Mouse (Mus musculus) embryonic facial prominence, embryonic 12.5 days (tissue): ENCODE measurements at regions not wholly inside any gene's neighbourhood (a gene's known extent, or its start where the extent isn't known, plus 50 kb on each side); places are given as distances from the start of the nearest gene placed in this dataset.
A peak's percentile ranks its signal among the peaks of the same experiment; 100 is the strongest.

Source experiments
- ATAC-seq: fragments of 200-750 bp; cut with Nextera tagmentation; 2 replicates; pipeline ENCODE4 v1.8.0; 2017; ENCODE audit not compliant: insufficient number of reproducible peaks, insufficient read depth, low FRiP score, low TSS enrichment
- H3K27ac ChIP-seq: fragments of 300-500 bp; sonication (generic); 2 replicates; pipeline ENCODE4 v1.5.1; 2016; ENCODE audit warnings: mild to moderate bottlenecking
- H3K27me3 ChIP-seq: fragments of 300-500 bp; sonication (generic); 2 replicates; pipeline ENCODE4 v1.6.1; 2016; ENCODE audit warnings: mild to moderate bottlenecking, moderate library complexity
- H3K36me3 ChIP-seq: fragments of 300-500 bp; sonication (generic); 2 replicates; pipeline ENCODE4 v1.6.1; 2016; ENCODE audit warnings: mild to moderate bottlenecking
- H3K4me1 ChIP-seq: fragments of 300-500 bp; sonication (generic); 2 replicates; pipeline ENCODE4 v1.6.1; 2016
- H3K4me2 ChIP-seq: fragments of 300-500 bp; sonication (generic); replicated peaks from 2 replicates; pipeline ENCODE4 v1.6.1; 2016; ENCODE audit warnings: mild to moderate bottlenecking, moderate library complexity
- H3K4me3 ChIP-seq: fragments of 300-500 bp; sonication (generic); 2 replicates; pipeline ENCODE4 v1.5.1; 2016; ENCODE audit warnings: mild to moderate bottlenecking
- H3K9ac ChIP-seq: fragments of 300-500 bp; sonication (generic); 2 replicates; pipeline ENCODE4 v1.6.1; 2016; ENCODE audit warnings: mild to moderate bottlenecking, moderate library complexity
- H3K9me3 ChIP-seq: fragments of 300-500 bp; sonication (generic); 2 replicates; pipeline ENCODE4 v1.6.1; 2016; ENCODE audit warnings: mild to moderate bottlenecking, moderate library complexity
- WGBS: fragments of 180-500 bp; shearing (Covaris S2); methylation state at CpG from one replicate; pipeline ENCODE4 v1.1.7; 2016; 5-methylcytosine and 5-hydroxymethylcytosine counted together

- Histone ChIP-seq H3K27ac (peak overlapping the region; percentile 63), H3K4me1 (peaks cover 32% of the 10 kb centered on the region), H3K27me3 (no peaks in the 10 kb centered on the region), H3K4me3 (no peak overlapping the region), H3K4me2 (no peak overlapping the region), H3K36me3 (no peaks in the 10 kb centered on the region), H3K9ac (no peak overlapping the region), H3K9me3 (no peaks in the 10 kb centered on the region)
- ATAC-seq, result no peak
- 79% methylated on average over 13 of the region's 13 CpGs for WGBS
Measured at GRCm38 (mm10) chr2:166432948-166433654, 277.6 kb upstream of the Sulf2 start.

- Histone ChIP-seq H3K4me2 (no peak overlapping the region), H3K36me3 (no peaks in the 10 kb centered on the region), H3K27ac (peak overlapping the region; percentile 6; the same call in 1 of the 2 replicates), H3K4me3 (no peak overlapping the region), H3K9ac (no peak overlapping the region), H3K4me1 (peaks cover 38% of the 10 kb centered on the region), H3K9me3 (no peaks in the 10 kb centered on the region), H3K27me3 (no peaks in the 10 kb centered on the region)
- WGBS, result 51% methylated on average over 8 of the region's 8 CpGs
- ATAC-seq, result no peak
Measured at GRCm38 (mm10) chr2:166432531-166432930, 277.1 kb upstream of the Sulf2 start.

- no peaks in the 10 kb centered on the region for H3K27me3 ChIP-seq
- ATAC-seq, result no peak
- H3K4me2 ChIP-seq, result no peak overlapping the region
- no peak overlapping the region for H3K9ac ChIP-seq
- no peak overlapping the region for H3K27ac ChIP-seq
- H3K4me3 ChIP-seq, result no peak overlapping the region
- 53% methylated on average over 5 of the region's 5 CpGs for WGBS
- H3K36me3 ChIP-seq, result no peaks in the 10 kb centered on the region
- H3K4me1 ChIP-seq, result peaks cover 62% of the 10 kb centered on the region
- H3K9me3 ChIP-seq, result no peaks in the 10 kb centered on the region
Measured at GRCm38 (mm10) chr2:166429918-166430317, 274.5 kb upstream of the Sulf2 start.

GRCm38 (mm10) chr2:166429494-166429893, 274.0 kb upstream of the Sulf2 start:
- WGBS, result 84% methylated on average over 12 of the region's 12 CpGs
- no peaks in the 10 kb centered on the region for H3K36me3 ChIP-seq
- H3K4me2 ChIP-seq, result no peak overlapping the region
- peaks cover 61% of the 10 kb centered on the region for H3K4me1 ChIP-seq
- no peak for ATAC-seq
- H3K9me3 ChIP-seq, result no peaks in the 10 kb centered on the region
- H3K4me3 ChIP-seq, result no peak overlapping the region
- H3K27ac ChIP-seq, result peak overlapping the region; percentile 20; the same call in 1 of the 2 replicates
- no peaks in the 10 kb centered on the region for H3K27me3 ChIP-seq
- H3K9ac ChIP-seq, result no peak overlapping the region

GRCm38 (mm10) chr2:166427390-166427789, 271.9 kb upstream of the Sulf2 start:
- Histone ChIP-seq H3K27ac (peak overlapping the region; percentile 94), H3K9me3 (no peaks in the 10 kb centered on the region), H3K4me3 (no peak overlapping the region), H3K4me2 (no peak overlapping the region), H3K36me3 (no peaks in the 10 kb centered on the region), H3K4me1 (peaks cover 56% of the 10 kb centered on the region), H3K9ac (no peak overlapping the region), H3K27me3 (no peaks in the 10 kb centered on the region)
- WGBS, result 33% methylated on average over 6 of the region's 6 CpGs
- ATAC-seq, result 0 out of 2 replicates have a peak, but pooled peaks have one; percentile 7

- Histone ChIP-seq H3K9me3 (no peaks in the 10 kb centered on the region), H3K4me3 (no peak overlapping the region), H3K9ac (no peak overlapping the region), H3K27me3 (no peaks in the 10 kb centered on the region), H3K36me3 (no peaks in the 10 kb centered on the region), H3K4me2 (no peak overlapping the region; the same call in 1 of the 2 replicates), H3K27ac (peak overlapping the region; percentile 94), H3K4me1 (peaks cover 52% of the 10 kb centered on the region)
- WGBS, result 12% methylated on average over 10 of the region's 10 CpGs
- ATAC-seq, result peak; percentile 92
Measured at GRCm38 (mm10) chr2:166426960-166427359, 271.5 kb upstream of the Sulf2 start.

GRCm38 (mm10) chr2:166426457-166426856, 271.0 kb upstream of the Sulf2 start:
- Histone ChIP-seq H3K27me3 (no peaks in the 10 kb centered on the region), H3K27ac (peak overlapping the region; percentile 94), H3K4me2 (no peak overlapping the region; the same call in 1 of the 2 replicates)

GRCm38 (mm10) chr2:166425141-166425540, 269.7 kb upstream of the Sulf2 start:
- Histone ChIP-seq H3K4me1 (peaks cover 54% of the 10 kb centered on the region), H3K9ac (no peak overlapping the region), H3K27me3 (no peaks in the 10 kb centered on the region), H3K36me3 (no peaks in the 10 kb centered on the region), H3K4me2 (no peak overlapping the region), H3K4me3 (no peak overlapping the region), H3K9me3 (no peaks in the 10 kb centered on the region), H3K27ac (peak overlapping the region; percentile 94)
- 81% methylated on average over 3 of the region's 3 CpGs for WGBS
- ATAC-seq, result no peak

More at GRCm38 (mm10) chr2:166426457-166426856, 271.0 kb upstream of the Sulf2 start:
- no peak overlapping the region for H3K4me3 ChIP-seq
- no peak for ATAC-seq
- no peaks in the 10 kb centered on the region for H3K36me3 ChIP-seq
- 28% methylated on average over 6 of the region's 6 CpGs for WGBS
- no peak overlapping the region for H3K9ac ChIP-seq
- no peaks in the 10 kb centered on the region for H3K9me3 ChIP-seq
- H3K4me1 ChIP-seq, result peaks cover 52% of the 10 kb centered on the region

GRCm38 (mm10) chr2:166423132-166423660, 267.7 kb upstream of the Sulf2 start:
- 50% methylated on average over 6 of the region's 6 CpGs for WGBS
- no peaks in the 10 kb centered on the region for H3K9me3 ChIP-seq
- peaks cover 63% of the 10 kb centered on the region for H3K4me1 ChIP-seq
- ATAC-seq, result no peak
- H3K27ac ChIP-seq, result no peak overlapping the region
- no peaks in the 10 kb centered on the region for H3K27me3 ChIP-seq
- H3K36me3 ChIP-seq, result no peaks in the 10 kb centered on the region
- no peak overlapping the region for H3K4me3 ChIP-seq
- no peak overlapping the region for H3K4me2 ChIP-seq
- H3K9ac ChIP-seq, result no peak overlapping the region

GRCm38 (mm10) chr2:166420275-166420674, 264.8 kb upstream of the Sulf2 start:
- Histone ChIP-seq H3K36me3 (no peaks in the 10 kb centered on the region), H3K9ac (no peak overlapping the region), H3K4me3 (no peak overlapping the region), H3K4me2 (no peak overlapping the region), H3K4me1 (peaks cover 50% of the 10 kb centered on the region), H3K27me3 (no peaks in the 10 kb centered on the region), H3K27ac (no peak overlapping the region), H3K9me3 (no peaks in the 10 kb centered on the region)
- ATAC-seq, result no peak
- 80% methylated on average over 8 of the region's 8 CpGs for WGBS

- no peaks in the 10 kb centered on the region for H3K27me3 ChIP-seq
- no peaks in the 10 kb centered on the region for H3K9me3 ChIP-seq
- H3K9ac ChIP-seq, result no peak overlapping the region
- 40% methylated on average over 9 of the region's 9 CpGs for WGBS
- no peak overlapping the region for H3K4me2 ChIP-seq
- no peaks in the 10 kb centered on the region for H3K36me3 ChIP-seq
- H3K4me1 ChIP-seq, result peaks cover 48% of the 10 kb centered on the region
- H3K4me3 ChIP-seq, result no peak overlapping the region
- no peak for ATAC-seq
- H3K27ac ChIP-seq, result 0 out of 2 replicates have a peak overlapping the region, but pooled peaks have one; percentile 46
Measured at GRCm38 (mm10) chr2:166419271-166419670, 263.8 kb upstream of the Sulf2 start.

GRCm38 (mm10) chr2:166418279-166418678, 262.8 kb upstream of the Sulf2 start:
- no peaks in the 10 kb centered on the region for H3K9me3 ChIP-seq
- 73% methylated on average over 8 of the region's 8 CpGs for WGBS
- H3K27ac ChIP-seq, result no peak overlapping the region
- peaks cover 43% of the 10 kb centered on the region for H3K4me1 ChIP-seq
- ATAC-seq, result no peak
- no peaks in the 10 kb centered on the region for H3K36me3 ChIP-seq
- no peak overlapping the region for H3K9ac ChIP-seq
- H3K4me2 ChIP-seq, result no peak overlapping the region
- H3K27me3 ChIP-seq, result no peaks in the 10 kb centered on the region
- H3K4me3 ChIP-seq, result no peak overlapping the region
